Mouse (Mus musculus): ENCODE measurements at regions not wholly inside any gene's neighbourhood (a gene's known extent, or its start where the extent isn't known, plus 50 kb on each side); places are given as distances from the start of the nearest gene placed in this dataset.

DNA sequence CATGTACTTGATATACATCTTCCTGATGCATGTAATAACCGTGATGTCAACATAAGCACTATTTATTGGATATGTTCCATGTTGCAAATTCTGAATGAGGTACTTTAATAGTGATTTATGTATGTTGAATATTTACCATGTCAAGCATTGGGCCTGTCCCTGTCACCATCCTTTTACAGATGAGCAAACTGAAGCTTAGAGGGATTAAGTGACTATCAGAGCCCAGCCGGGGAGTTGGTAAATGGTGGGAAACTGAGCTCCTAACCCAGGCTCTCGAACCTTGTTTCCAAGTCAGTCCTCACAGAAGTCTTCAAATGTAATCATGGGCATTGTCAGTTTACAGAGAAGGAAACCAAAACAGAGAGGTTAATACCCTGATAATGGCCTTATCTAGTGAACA is 102.6 kb upstream of the Kcnab1 start:
- TF ChIP-seq CTCF (IDR thresholded peaks at IDR 0.05; ENCODE audit: extremely low read depth, insufficient read depth, low read length) (no peak), POLR2A (IDR thresholded peaks at IDR 0.05; ENCODE audit: extremely low read depth, insufficient read depth, low read length) (no peak)

Measured in cortical plate, adult 2 months (tissue).